Mouse (Mus musculus) frontal cortex, postnatal 14 days (tissue): Measurements from ENCODE around the gene Pla2g2e.
A peak's percentile ranks its signal among the peaks of the same experiment; 100 is the strongest.
"Not testable (repeated sequence)": the region's sequence is repeated elsewhere in the genome, so short reads cannot be mapped to it uniquely, and the experiment has no call there.

Experiments
- DNase-seq, 2 experiments: peaks; one replicate each; pipeline ENCODE4 v3.0.0; 2022; ENCODE audit warnings: low spot score in 2 of 2

The Pla2g2e gene

GRCm38 (mm10) chr4:138882179-138882578, 4.4 kb downstream of the Pla2g2e start:
- DNase-seq, result no peak

DNA sequence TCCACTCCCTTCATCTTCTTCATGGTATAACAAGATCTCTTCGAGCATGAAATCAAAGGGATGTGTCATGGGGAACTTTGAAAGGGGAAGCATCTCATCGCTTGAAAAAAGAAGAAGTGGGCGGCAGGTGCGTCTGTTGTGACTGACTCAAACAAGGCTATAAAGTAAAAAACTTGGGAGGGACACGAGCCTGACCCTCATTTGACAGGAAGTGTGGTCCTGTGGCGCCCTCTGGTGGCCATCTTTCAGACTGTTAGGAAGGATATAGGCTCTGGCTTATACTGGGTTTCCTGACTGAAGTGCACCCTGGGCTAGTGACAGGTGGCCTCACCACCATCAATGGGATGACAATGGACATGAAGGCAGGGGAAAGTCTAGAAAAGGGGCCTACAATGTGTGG, 6.5 kb downstream of the Pla2g2e start:
- DNase-seq, result peak; percentile 73 to 88

DNA sequence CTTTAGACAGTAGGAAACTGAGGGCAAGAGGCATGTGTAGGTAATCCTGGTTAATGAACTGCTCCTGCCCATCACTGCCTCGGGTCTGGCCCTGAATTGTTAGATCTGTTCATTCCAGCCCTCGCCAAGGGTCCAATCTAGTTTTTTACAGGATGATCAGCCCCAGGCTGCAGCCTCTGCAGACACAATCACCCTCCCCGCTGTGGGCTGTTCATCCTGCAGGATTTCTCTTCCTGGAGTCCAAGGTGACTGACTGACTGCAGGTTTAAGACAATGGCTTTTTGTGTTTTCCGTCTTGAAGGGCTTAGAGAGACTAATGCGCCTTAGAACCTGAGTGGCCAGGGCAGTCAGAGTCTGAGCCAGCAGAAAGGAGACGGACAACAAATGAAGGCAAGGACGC, 11.4 kb downstream of the Pla2g2e start:
- DNase-seq, result no peak

- DNase-seq, result no peak
These were observed 11.9 kb downstream of the Pla2g2e start for GRCm38 (mm10) chr4:138889635-138890034.

- DNase-seq, result no peak
These were observed 14.9 kb downstream of the Pla2g2e start for GRCm38 (mm10) chr4:138892655-138893054.

DNA sequence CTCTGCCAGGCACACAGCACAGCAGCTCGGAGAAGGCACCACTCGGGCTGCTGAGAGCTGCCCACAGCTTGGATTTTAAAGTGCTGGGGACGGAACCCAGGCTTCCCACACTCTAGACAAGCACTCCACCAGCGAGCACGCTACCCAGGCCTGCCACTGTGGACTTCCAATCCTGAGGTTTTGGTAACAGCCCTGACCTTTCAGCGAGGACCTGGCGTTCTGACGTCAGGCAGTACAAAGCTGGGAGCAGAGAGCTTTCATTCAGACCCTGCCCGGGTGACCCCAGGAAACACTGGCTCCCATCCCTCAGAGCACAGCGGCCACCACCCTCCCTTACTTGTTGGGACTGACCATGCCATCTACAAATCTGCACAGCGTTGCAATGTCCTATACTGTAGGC, 16.0 kb downstream of the Pla2g2e start:
- DNase-seq, result not testable (repeated sequence)

GRCm38 (mm10) chr4:138899361-138899760, 21.6 kb downstream of the Pla2g2e start:
- DNase-seq, result no peak

DNA sequence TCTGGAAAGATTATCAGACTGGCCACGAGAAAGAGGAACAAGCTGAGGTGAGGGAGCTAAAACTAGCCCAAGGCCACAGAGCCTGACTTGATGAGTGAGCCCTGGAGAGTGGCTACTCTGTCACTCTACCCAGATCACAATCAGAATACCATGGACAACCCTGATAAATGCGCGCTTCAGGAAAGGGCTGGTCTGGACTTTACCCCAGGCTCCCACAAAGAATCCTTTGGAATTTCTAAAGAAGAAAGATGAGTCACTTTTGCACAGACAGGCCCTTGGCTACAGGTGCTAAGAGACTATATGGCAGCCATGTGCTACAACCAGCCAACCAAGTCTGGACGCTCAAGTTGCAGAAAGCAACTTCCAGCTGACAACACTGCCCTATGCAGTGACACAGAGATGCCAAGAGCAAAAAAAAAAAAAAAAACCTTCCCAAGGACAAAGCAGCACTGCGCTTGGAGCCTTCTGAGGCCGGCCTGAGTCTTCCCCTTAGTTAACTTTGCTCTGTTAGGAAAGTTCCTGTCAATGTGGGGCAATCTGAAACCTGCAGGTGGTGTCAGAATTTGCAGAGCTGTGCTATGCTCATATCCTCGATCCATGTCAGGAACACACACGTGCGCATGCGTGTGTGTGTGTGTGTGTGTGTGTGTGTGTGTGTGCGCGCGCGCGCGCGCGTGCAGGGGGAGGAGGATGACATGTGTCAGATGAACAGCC, 28.0 kb downstream of the Pla2g2e start:
- DNase-seq, result no peak

DNA sequence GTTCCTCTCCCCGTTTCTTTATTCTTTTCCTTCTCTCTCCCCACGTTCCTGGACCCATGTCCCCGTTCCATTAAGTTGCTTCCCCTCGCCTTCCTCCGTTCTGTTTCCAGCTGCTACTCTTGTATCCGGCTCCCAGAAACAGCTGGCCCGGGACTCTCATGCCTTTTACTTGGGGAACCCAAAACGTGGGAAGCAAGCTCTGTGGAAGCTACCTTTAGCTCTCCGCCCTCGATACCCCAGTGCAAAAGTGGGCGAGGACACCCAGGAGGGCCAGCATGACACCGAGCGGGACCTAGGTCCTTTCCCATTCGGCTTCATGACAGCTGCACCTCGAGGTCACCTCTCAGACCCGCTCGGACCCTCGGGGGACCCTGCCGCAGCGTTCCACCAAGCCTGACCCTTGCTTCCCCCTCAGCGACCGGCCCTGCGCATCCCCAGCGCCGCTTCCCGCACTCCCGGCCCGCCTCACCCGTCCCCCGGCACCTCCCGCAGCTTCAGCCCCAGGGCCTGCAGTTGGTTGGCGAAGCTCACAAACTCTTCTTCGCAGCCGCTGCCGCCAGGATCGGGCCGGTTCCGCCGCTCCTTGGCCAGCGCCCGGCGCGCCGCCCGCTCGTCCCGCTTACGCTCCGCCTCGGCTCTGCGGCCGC, 35.5 kb downstream of the Pla2g2e start:
- DNase-seq, result no peak

- peak; percentile 91 to 92 for DNase-seq
These were observed 36.1 kb downstream of the Pla2g2e start, which contains the start of gene Otud3 for GRCm38 (mm10) chr4:138913797-138914196. Gene Otud3, minus strand, starts transcription at chr4:138913945.

- no peak for DNase-seq
These were observed 39.5 kb downstream of the Pla2g2e start for GRCm38 (mm10) chr4:138917282-138917681.

GRCm38 (mm10) chr4:138921254-138922130, 43.8 kb downstream of the Pla2g2e start:
- no peak for DNase-seq

DNA sequence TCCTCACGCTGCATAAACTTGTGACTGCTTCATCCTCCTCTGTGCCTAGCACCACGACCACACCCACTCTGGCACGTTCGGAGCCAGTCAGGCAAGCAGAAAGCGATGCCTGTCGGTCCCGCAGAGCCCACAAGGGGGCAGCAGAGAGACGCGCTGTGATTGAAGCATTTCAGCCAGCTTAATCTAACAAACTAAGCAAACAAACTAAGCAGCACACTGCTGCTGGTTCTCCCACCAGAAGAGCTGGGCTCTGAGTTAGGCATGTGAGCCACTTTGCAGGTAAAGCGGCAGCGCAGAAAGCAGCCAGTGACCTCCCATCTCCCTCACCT, 44.4 kb downstream of the Pla2g2e start:
- peak; percentile 90 to 97 for DNase-seq

DNA sequence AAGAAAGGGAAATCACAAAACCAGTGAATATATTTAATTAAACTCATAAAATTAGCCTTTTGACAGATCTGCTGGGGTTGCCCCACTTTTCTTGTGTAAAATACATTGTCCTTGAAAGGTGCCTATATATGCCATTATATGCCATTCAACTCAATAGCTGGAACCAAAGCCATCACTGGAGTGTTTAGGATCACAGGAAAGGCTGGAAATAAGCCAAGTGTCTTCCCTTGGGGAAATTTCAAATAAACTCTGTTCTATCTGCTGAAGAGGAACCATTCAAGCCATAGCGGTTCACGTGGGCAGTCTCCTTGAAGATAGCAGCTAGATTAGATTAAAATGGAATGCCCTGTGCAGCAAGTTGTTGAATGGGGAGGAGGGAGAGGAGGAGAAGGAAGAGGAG, 47.8 kb downstream of the Pla2g2e start:
- no peak for DNase-seq
